Mouse (Mus musculus): ENCODE measurements at regions not wholly inside any gene's neighbourhood (a gene's known extent, or its start where the extent isn't known, plus 50 kb on each side); places are given as distances from the start of the nearest gene placed in this dataset.

DNA sequence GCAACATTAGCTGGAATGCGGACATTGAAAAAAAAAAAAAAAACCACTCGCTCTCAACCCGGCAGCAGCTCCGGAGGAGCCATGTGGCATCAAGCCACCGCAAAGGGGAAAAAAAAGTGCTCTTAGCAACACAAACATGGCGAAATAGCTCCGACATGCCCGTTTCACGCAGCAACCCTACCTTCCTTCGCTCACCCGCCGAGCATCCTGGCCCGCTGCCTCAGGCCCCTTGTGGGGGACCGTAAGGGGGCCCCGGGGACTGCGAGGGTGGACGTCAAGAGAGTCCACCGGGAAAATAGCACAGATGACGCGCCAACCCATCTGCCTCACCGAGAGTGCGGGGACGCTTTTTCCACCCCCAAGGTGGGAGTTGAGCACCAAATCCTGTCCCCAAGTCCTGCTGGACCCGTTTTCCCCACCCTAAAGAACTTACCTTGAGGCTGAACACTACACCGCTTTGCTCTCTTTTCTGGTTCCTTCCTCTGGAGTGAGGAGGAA lies 180.8 kb upstream of the Mkln1 start:
- Histone ChIP-seq H3K27me3 (ENCODE audit: insufficient read depth, low read length) (0 out of 2 replicates have a peak, but pooled peaks cover 6% of the 10 kb centered on the region), H3K27ac (ENCODE audit: low read depth, low read length) (no peak overlapping the region; the same call in 1 of the 2 replicates), H3K9me3 (ENCODE audit: low read length) (no peaks in the 10 kb centered on the region), H3K4me3 (ENCODE audit: low read depth, low read length) (peak overlapping the region; percentile 78), H3K9ac (replicated peaks; ENCODE audit: low read length, poor library complexity, severe bottlenecking) (peak overlapping the region; percentile 45), H3K4me1 (ENCODE audit: insufficient read depth, low read length) (peaks cover 9% of the 10 kb centered on the region; the same call in 1 of the 2 replicates), H3K36me3 (ENCODE audit: insufficient read depth, low read length) (no peaks in the 10 kb centered on the region), H3K4me2 (ENCODE audit: low read depth, low read length, poor library complexity, severe bottlenecking) (peak overlapping the region; percentile 99)
- WGBS, result under 1% methylated on average over 25 of the region's 25 CpGs
- TF ChIP-seq CTCF (IDR thresholded peaks at IDR 0.05), result no peak
- DNase-seq (ENCODE audit: low spot score) (peak; percentile 66), ATAC-seq (ENCODE audit: low FRiP score) (no peak)

DNA sequence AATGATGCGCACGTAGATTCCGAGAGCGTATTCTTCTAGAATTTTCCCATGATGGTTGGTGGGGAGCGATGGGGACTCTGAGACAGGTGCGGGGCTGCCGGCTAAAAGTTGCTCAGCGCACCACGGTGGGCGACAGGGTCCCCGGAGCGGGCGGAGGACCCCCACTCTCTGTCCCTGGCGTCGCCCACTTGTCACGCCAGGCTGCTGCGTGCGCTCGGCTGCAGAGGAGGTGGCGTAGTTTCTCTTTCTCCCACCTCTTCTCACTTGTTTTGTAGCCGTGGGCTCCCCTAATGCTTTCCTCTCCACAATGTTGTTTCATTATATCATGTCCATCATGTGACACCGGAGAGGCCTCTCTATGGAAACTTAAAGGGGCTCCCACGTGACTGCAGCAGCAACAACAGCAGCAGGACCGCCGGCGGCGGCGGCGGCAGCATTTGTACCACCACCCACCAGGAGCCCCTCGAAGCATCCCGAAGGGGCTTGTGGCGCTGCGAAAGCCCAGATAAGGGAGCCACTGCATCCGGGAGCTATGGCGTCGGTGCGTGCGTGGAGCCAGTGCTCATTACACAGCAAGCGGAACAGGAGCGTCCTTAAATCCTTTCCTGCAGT lies 180.3 kb upstream of the Mkln1 start:
- Histone ChIP-seq H3K9me3 (ENCODE audit: low read length) (no peaks in the 10 kb centered on the region), H3K36me3 (ENCODE audit: insufficient read depth, low read length) (no peaks in the 10 kb centered on the region), H3K27ac (ENCODE audit: low read depth, low read length) (peak overlapping the region; percentile 43), H3K4me1 (ENCODE audit: insufficient read depth, low read length) (peaks cover 9% of the 10 kb centered on the region; the same call in 1 of the 2 replicates), H3K9ac (replicated peaks; ENCODE audit: low read length, poor library complexity, severe bottlenecking) (peak overlapping the region; percentile 45), H3K4me2 (ENCODE audit: low read depth, low read length, poor library complexity, severe bottlenecking) (peak overlapping the region; percentile 99), H3K27me3 (ENCODE audit: insufficient read depth, low read length) (0 out of 2 replicates have a peak, but pooled peaks cover 6% of the 10 kb centered on the region), H3K4me3 (ENCODE audit: low read depth, low read length) (peak overlapping the region; percentile 78)
- ATAC-seq (ENCODE audit: low FRiP score) (0 out of 2 replicates have a peak, but pooled peaks have one; percentile 18), DNase-seq (ENCODE audit: low spot score) (peak; percentile 61)
- 0 out of 2 replicates have a peak, but pooled peaks have one; percentile 12 for TF ChIP-seq CTCF (IDR thresholded peaks at IDR 0.05)
- WGBS, result under 1% methylated on average over 40 of the region's 40 CpGs

GRCm38 (mm10) chr6:31218880-31219279 lies 179.7 kb upstream of the Mkln1 start:
- no peak for ATAC-seq (ENCODE audit: low FRiP score)
- H3K4me3 ChIP-seq (ENCODE audit: low read depth, low read length), result peak overlapping the region; percentile 78
- H3K9ac ChIP-seq (replicated peaks; ENCODE audit: low read length, poor library complexity, severe bottlenecking), result no peak overlapping the region
- H3K27ac ChIP-seq (ENCODE audit: low read depth, low read length), result peak overlapping the region; percentile 43; the same call in 1 of the 2 replicates
- H3K4me2 ChIP-seq (ENCODE audit: low read depth, low read length, poor library complexity, severe bottlenecking), result peak overlapping the region; percentile 99
- H3K4me1 ChIP-seq (ENCODE audit: insufficient read depth, low read length), result peaks cover 9% of the 10 kb centered on the region; the same call in 1 of the 2 replicates
- TF ChIP-seq CTCF (IDR thresholded peaks at IDR 0.05), result no peak
- H3K36me3 ChIP-seq (ENCODE audit: insufficient read depth, low read length), result no peaks in the 10 kb centered on the region
- no peaks in the 10 kb centered on the region for H3K9me3 ChIP-seq (ENCODE audit: low read length)
- WGBS, result 27% methylated on average over 8 of the region's 8 CpGs
- H3K27me3 ChIP-seq (ENCODE audit: insufficient read depth, low read length), result 0 out of 2 replicates have a peak, but pooled peaks cover 6% of the 10 kb centered on the region
- DNase-seq (ENCODE audit: low spot score), result no peak

DNA sequence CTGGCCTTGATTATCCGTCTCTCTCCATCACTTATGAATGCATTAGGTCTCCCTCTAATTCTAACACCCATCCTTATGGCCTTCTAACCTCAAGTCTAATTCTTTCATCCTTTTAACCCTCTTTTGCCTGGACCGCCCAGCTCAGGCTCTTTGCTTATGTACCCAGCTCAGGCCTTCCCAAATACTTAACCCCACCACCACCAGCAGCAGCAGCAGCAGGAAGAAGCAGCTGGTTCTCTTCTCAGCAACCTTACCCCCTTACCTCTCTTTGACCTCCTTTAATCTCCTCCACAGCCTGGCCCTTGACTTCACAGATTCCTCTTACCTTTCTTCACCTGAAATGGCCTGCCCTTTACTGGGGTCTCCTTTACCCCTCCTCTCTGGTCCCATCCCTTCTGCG lies 178.8 kb upstream of the Mkln1 start:
- TF ChIP-seq CTCF (IDR thresholded peaks at IDR 0.05), result no peak
- WGBS, result 32% methylated on average over 3 of the region's 3 CpGs
- Histone ChIP-seq H3K4me1 (ENCODE audit: insufficient read depth, low read length) (peaks cover 9% of the 10 kb centered on the region; the same call in 1 of the 2 replicates), H3K27ac (ENCODE audit: low read depth, low read length) (no peak overlapping the region), H3K27me3 (ENCODE audit: insufficient read depth, low read length) (0 out of 2 replicates have a peak, but pooled peaks cover 6% of the 10 kb centered on the region), H3K36me3 (ENCODE audit: insufficient read depth, low read length) (no peaks in the 10 kb centered on the region), H3K9me3 (ENCODE audit: low read length) (no peaks in the 10 kb centered on the region), H3K4me2 (ENCODE audit: low read depth, low read length, poor library complexity, severe bottlenecking) (peak overlapping the region; percentile 99), H3K9ac (replicated peaks; ENCODE audit: low read length, poor library complexity, severe bottlenecking) (peak overlapping the region; percentile 59), H3K4me3 (ENCODE audit: low read depth, low read length) (peak overlapping the region; percentile 42)
- DNase-seq (ENCODE audit: low spot score) (no peak), ATAC-seq (ENCODE audit: low FRiP score) (no peak)

GRCm38 (mm10) chr6:31220184-31220931 lies 178.2 kb upstream of the Mkln1 start:
- Histone ChIP-seq H3K4me3 (ENCODE audit: low read depth, low read length) (peak overlapping the region; percentile 42), H3K27me3 (ENCODE audit: insufficient read depth, low read length) (0 out of 2 replicates have a peak, but pooled peaks cover 6% of the 10 kb centered on the region), H3K9ac (replicated peaks; ENCODE audit: low read length, poor library complexity, severe bottlenecking) (peak overlapping the region; percentile 59), H3K36me3 (ENCODE audit: insufficient read depth, low read length) (no peaks in the 10 kb centered on the region), H3K4me1 (ENCODE audit: insufficient read depth, low read length) (peaks cover 9% of the 10 kb centered on the region; the same call in 1 of the 2 replicates), H3K9me3 (ENCODE audit: low read length) (no peaks in the 10 kb centered on the region), H3K27ac (ENCODE audit: low read depth, low read length) (no peak overlapping the region), H3K4me2 (ENCODE audit: low read depth, low read length, poor library complexity, severe bottlenecking) (peak overlapping the region; percentile 99)
- WGBS, result 2% methylated on average over 23 of the region's 30 CpGs
- TF ChIP-seq CTCF (IDR thresholded peaks at IDR 0.05), result no peak
- DNase-seq (ENCODE audit: low spot score) (peak; percentile 33), ATAC-seq (ENCODE audit: low FRiP score) (no peak)
